Mouse (Mus musculus) stomach, postnatal 0 days (tissue): ENCODE results near the gene Rnf19b. TPM values are rescaled to one million over a fixed set of nuclear protein-coding genes. Genes with fewer than 3 reads are reported as not detected.

ENCODE experiments used
- ATAC-seq: fragments of 200-750 bp; cut with Nextera tagmentation; 2 replicates; pipeline ENCODE4 v1.8.0; 2017; ENCODE audit not compliant: low FRiP score, low TSS enrichment
- DNase-seq: peaks from one replicate; pipeline ENCODE4 v3.0.0-alpha.2; 2016; ENCODE audit warnings: low spot score
- H3K27ac ChIP-seq: fragments of 300-500 bp; sonication (generic); replicated peaks from 2 replicates; pipeline ENCODE4 v1.5.1; 2014; ENCODE audit warnings: mild to moderate bottlenecking, control low read depth
- H3K27me3 ChIP-seq: fragments of 300-500 bp; sonication (generic); 2 replicates; pipeline ENCODE4 v1.6.1; 2014; ENCODE audit warnings: low read length; ENCODE audit not compliant: control insufficient read depth, insufficient read depth
- H3K36me3 ChIP-seq: fragments of 300-500 bp; sonication (generic); 2 replicates; pipeline ENCODE4 v1.6.1; 2014; ENCODE audit warnings: low read length, mixed read lengths; ENCODE audit not compliant: control insufficient read depth, insufficient read depth
- H3K4me1 ChIP-seq: fragments of 300-500 bp; sonication (generic); replicated peaks from 2 replicates; pipeline ENCODE4 v1.6.1; 2014; ENCODE audit warnings: antibody characterized with exemption; ENCODE audit not compliant: control insufficient read depth, insufficient read depth
- H3K4me2 ChIP-seq: fragments of 300-500 bp; sonication (generic); replicated peaks from 2 replicates; pipeline ENCODE4 v1.6.1; 2014; ENCODE audit warnings: low read depth, mild to moderate bottlenecking, control low read depth, moderate library complexity
- H3K4me3 ChIP-seq: fragments of 300-500 bp; sonication (generic); 2 replicates; pipeline ENCODE4 v1.5.1; 2014; ENCODE audit warnings: low read depth, low read length, control low read depth
- H3K9ac ChIP-seq: fragments of 300-500 bp; sonication (generic); 2 replicates; pipeline ENCODE4 v1.6.1; 2014; ENCODE audit warnings: mild to moderate bottlenecking, low read length, control low read depth, mixed read lengths
- H3K9me3 ChIP-seq: fragments of 300-500 bp; sonication (generic); 2 replicates; pipeline ENCODE4 v1.6.1; 2016; ENCODE audit warnings: low read length; ENCODE audit not compliant: control insufficient read depth
- CTCF ChIP-seq: IDR thresholded peaks from 2 replicates; pipeline ENCODE4 v1.5.1; 2016; ENCODE audit warnings: antibody characterized with exemption, low read depth, mild to moderate bottlenecking, moderate library complexity
- EP300 ChIP-seq: optimal IDR thresholded peaks from 2 replicates; pipeline ENCODE3; 2016; ENCODE audit warnings: antibody characterized with exemption
- WGBS: fragments of 180-500 bp; shearing (Covaris S2); extraction: QIAGEN DNeasy Blood & Tissue Kit; methylation state at CpG from one replicate; pipeline ENCODE4 v1.1.7; 2014; 5-methylcytosine and 5-hydroxymethylcytosine counted together
- polyA plus RNA-seq: library from polyadenylated mRNA; unstranded; fragments of >200 nt; fragmentation: Nextera tagmentation; extraction: Ambion mirVana; gene quantifications from 2 replicates; pipeline ENCODE4 v1.2.1, GENCODE M21; 2015

The Rnf19b gene
- polyA plus RNA-seq = 7.0 and 7.6 TPM in 2 replicates

GRCm38 (mm10) chr4:129058207-129059092, at the start of gene Rnf19b:
TSS of gene Rnf19b (plus strand) at chr4:129058271.
- peak within 1 kb of the TSS; percentile 84 for H3K4me3 ChIP-seq

GRCm38 (mm10) chr4:129008672-129009071, 49.4 kb upstream of the Rnf19b start:
- Histone ChIP-seq H3K4me1 (no peaks in the 10 kb centered on the region), H3K9ac (no peak overlapping the region), H3K27me3 (no peaks in the 10 kb centered on the region), H3K36me3 (peaks cover 9% of the 10 kb centered on the region), H3K27ac (no peak overlapping the region), H3K9me3 (no peaks in the 10 kb centered on the region), H3K4me2 (no peak overlapping the region), H3K4me3 (no peak overlapping the region)
- 73% methylated on average over 3 of the region's 3 CpGs for WGBS
- TF ChIP-seq CTCF = no peak
- TF ChIP-seq EP300 = no peak
- DNase-seq (no peak), ATAC-seq (no peak)

More at GRCm38 (mm10) chr4:129058207-129059092, at the start of gene Rnf19b:
- Histone ChIP-seq H3K4me1 (0 out of 2 replicates have a peak, but pooled peaks cover 2% of the 10 kb centered on the region), H3K9me3 (no peaks in the 10 kb centered on the region), H3K27ac (peak within 1 kb of the TSS; percentile 93), H3K9ac (peak within 1 kb of the TSS; percentile 93), H3K4me2 (peak within 1 kb of the TSS; percentile 100), H3K36me3 (no peaks in the 10 kb centered on the region), H3K27me3 (no peaks in the 10 kb centered on the region)
- TF ChIP-seq CTCF (no peak), EP300 (no peak)
- WGBS = under 1% methylated on average over 41 of the region's 107 CpGs
- peak; percentile 59 for DNase-seq
- peak; percentile 76 for ATAC-seq

DNA sequence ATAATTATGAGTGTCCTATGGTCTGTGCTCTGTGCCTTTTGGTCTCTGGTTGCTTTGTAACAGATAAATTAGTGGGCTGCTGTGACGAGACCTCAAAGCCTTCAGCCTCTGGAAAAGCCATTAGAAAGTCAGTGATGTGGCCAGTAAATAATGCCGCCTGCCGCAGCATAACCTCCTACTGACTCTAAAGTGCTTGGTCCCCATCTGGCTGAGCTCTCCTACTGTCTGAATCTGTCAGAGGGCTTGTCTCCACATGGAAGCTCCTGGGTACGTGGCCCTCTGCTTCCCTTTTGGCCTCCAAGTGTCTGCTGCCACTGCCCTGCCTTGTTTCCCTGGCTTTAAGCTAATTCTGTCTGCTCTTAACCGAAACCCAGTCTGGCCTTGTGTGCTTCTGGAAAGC, 48.5 kb upstream of the Rnf19b start:
- H3K9ac ChIP-seq = no peak overlapping the region
- peaks cover 7% of the 10 kb centered on the region for H3K36me3 ChIP-seq
- no peak overlapping the region for H3K4me3 ChIP-seq
- no peaks in the 10 kb centered on the region for H3K9me3 ChIP-seq
- H3K4me1 ChIP-seq = no peaks in the 10 kb centered on the region
- TF ChIP-seq EP300 = no peak
- no peak for TF ChIP-seq CTCF
- ATAC-seq (no peak), DNase-seq (no peak)
- no peaks in the 10 kb centered on the region for H3K27me3 ChIP-seq
- H3K27ac ChIP-seq = no peak overlapping the region
- WGBS = 70% methylated on average over 5 of the region's 5 CpGs
- no peak overlapping the region for H3K4me2 ChIP-seq

GRCm38 (mm10) chr4:129011604-129012121, 46.4 kb upstream of the Rnf19b start:
- H3K4me2 ChIP-seq = no peak overlapping the region
- H3K4me3 ChIP-seq = no peak overlapping the region
- H3K9me3 ChIP-seq = no peaks in the 10 kb centered on the region
- H3K9ac ChIP-seq = no peak overlapping the region; the same call in 1 of the 2 replicates
- DNase-seq (peak; percentile 49), ATAC-seq (peak; percentile 17; the same call in 1 of the 2 replicates)
- WGBS = 38% methylated on average over 15 of the region's 15 CpGs
- no peaks in the 10 kb centered on the region for H3K4me1 ChIP-seq
- H3K27ac ChIP-seq = peak overlapping the region; percentile 18; the same call in 1 of the 2 replicates
- TF ChIP-seq EP300 (no peak), CTCF (no peak)
- peaks cover 5% of the 10 kb centered on the region for H3K36me3 ChIP-seq
- H3K27me3 ChIP-seq = no peaks in the 10 kb centered on the region

DNA sequence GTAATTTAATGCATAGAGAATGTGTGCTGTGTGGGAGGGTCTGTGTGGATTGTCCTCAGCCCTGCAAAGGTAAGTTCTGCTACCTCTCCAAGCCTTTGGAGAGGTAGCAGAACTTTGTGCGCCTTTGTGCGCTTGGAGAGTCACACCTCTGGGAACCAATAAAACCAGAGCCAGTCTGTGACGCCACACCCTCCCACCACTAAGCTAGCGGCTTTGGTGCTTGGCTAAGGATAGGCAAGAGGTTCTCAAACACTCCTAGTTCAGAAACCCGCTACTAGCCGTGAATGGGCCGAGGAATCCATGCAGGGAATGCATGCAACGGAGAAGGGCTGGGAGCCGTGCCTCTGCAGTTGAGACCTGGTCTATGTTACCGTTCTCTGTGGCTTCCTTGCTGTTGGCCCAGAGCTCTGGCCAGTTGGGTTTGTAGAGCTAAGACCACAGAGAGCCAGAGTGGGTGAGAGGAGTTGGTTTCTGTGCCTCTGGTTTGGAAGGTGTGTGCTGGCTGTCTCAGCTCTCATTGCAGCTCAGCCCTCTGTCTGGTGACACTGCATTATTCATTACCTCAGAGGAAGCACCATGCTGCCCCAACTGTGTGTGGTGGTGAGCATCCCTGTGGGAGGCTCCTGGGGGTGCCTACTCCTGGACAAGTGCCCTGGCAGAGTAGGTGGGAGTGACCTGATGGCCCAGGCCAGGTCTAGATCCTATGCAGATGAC, 44.8 kb upstream of the Rnf19b start:
- H3K4me1 ChIP-seq = no peaks in the 10 kb centered on the region

More for the DNA sequence above, 44.8 kb upstream of the Rnf19b start:
- no peak overlapping the region for H3K9ac ChIP-seq
- DNase-seq = no peak
- H3K4me3 ChIP-seq = no peak overlapping the region
- 43% methylated on average over 10 of the region's 10 CpGs for WGBS
- H3K36me3 ChIP-seq = no peaks in the 10 kb centered on the region; the same call in 1 of the 2 replicates
- H3K27ac ChIP-seq = no peak overlapping the region
- H3K27me3 ChIP-seq = no peaks in the 10 kb centered on the region
- H3K4me2 ChIP-seq = no peak overlapping the region
- ATAC-seq = no peak
- no peaks in the 10 kb centered on the region for H3K9me3 ChIP-seq
- no peak for TF ChIP-seq CTCF
- TF ChIP-seq EP300 = no peak
